Mouse (Mus musculus) hindbrain, embryonic 13.5 days (tissue): ENCODE measurements around the gene Ptch1. TPM values are rescaled to one million over a fixed set of nuclear protein-coding genes. Genes with fewer than 3 reads are reported as not detected.

Experiments
- ATAC-seq: fragments of 200-750 bp; cut with Nextera tagmentation; 2 replicates; pipeline ENCODE4 v1.8.0; 2017; ENCODE audit warnings: moderate TSS enrichment; ENCODE audit not compliant: low FRiP score
- H3K27ac ChIP-seq: fragments of 300-500 bp; sonication (generic); 2 replicates; pipeline ENCODE4 v1.5.1; 2015; ENCODE audit warnings: inconsistent platforms, mild to moderate bottlenecking, moderate library complexity
- H3K27me3 ChIP-seq: fragments of 300-500 bp; sonication (generic); 2 replicates; pipeline ENCODE4 v1.6.1; 2015; ENCODE audit warnings: mild to moderate bottlenecking, inconsistent platforms
- H3K36me3 ChIP-seq: fragments of 300-500 bp; sonication (generic); 2 replicates; pipeline ENCODE4 v1.6.1; 2015; ENCODE audit warnings: mild to moderate bottlenecking, inconsistent platforms
- H3K4me1 ChIP-seq: fragments of 300-500 bp; sonication (generic); replicated peaks from 2 replicates; pipeline ENCODE4 v1.6.1; 2015; ENCODE audit warnings: inconsistent platforms
- H3K4me2 ChIP-seq: fragments of 300-500 bp; sonication (generic); 2 replicates; pipeline ENCODE4 v1.6.1; 2015; ENCODE audit warnings: inconsistent platforms, mild to moderate bottlenecking, moderate library complexity
- H3K4me3 ChIP-seq: fragments of 300-500 bp; sonication (generic); 2 replicates; pipeline ENCODE4 v1.5.1; 2015; ENCODE audit warnings: mild to moderate bottlenecking, inconsistent platforms
- H3K9ac ChIP-seq: fragments of 300-500 bp; sonication (generic); 2 replicates; pipeline ENCODE4 v1.6.1; 2015; ENCODE audit warnings: mild to moderate bottlenecking, inconsistent platforms
- H3K9me3 ChIP-seq: fragments of 300-500 bp; sonication (generic); 2 replicates; pipeline ENCODE4 v1.6.1; 2016; ENCODE audit warnings: inconsistent platforms
- WGBS: fragments of 180-500 bp; shearing (Covaris S2); methylation state at CpG from one replicate; pipeline ENCODE4 v1.1.7; 2015; 5-methylcytosine and 5-hydroxymethylcytosine counted together
- polyA plus RNA-seq: library from polyadenylated mRNA; unstranded; fragments of >200 nt; fragmentation: Nextera tagmentation; extraction: Ambion mirVana; gene quantifications from 2 replicates; pipeline ENCODE4 v1.2.1, GENCODE M21; 2015

Ptch1 gene
- 18.0 and 19.2 TPM in 2 replicates for polyA plus RNA-seq

GRCm38 (mm10) chr13:63573256-63573835 lies at the start of gene Ptch1:
Ptch1 (minus strand) TSS chr13:63573598.
- peak within 1 kb of the TSS; percentile 77 for H3K4me3 ChIP-seq
- H3K27ac ChIP-seq, result peak within 1 kb of the TSS; percentile 94
- ATAC-seq, result peak; percentile 55
- peak within 1 kb of the TSS; percentile 93 for H3K9ac ChIP-seq
- no peaks in the 10 kb centered on the region for H3K9me3 ChIP-seq
- H3K4me1 ChIP-seq, result peaks cover 44% of the 10 kb centered on the region
- peak within 1 kb of the TSS; percentile 97 for H3K4me2 ChIP-seq
- H3K36me3 ChIP-seq, result no peaks in the 10 kb centered on the region
- peaks cover 59% of the 10 kb centered on the region for H3K27me3 ChIP-seq
- WGBS, result under 1% methylated on average over 41 of the region's 44 CpGs

GRCm38 (mm10) chr13:63621301-63621700 lies 47.9 kb upstream of the Ptch1 start:
- H3K36me3 ChIP-seq, result no peaks in the 10 kb centered on the region
- H3K9ac ChIP-seq, result no peak overlapping the region
- H3K27me3 ChIP-seq, result no peaks in the 10 kb centered on the region
- no peak for ATAC-seq
- no peak overlapping the region for H3K4me3 ChIP-seq
- no peak overlapping the region for H3K27ac ChIP-seq
- H3K4me1 ChIP-seq, result no peaks in the 10 kb centered on the region
- H3K4me2 ChIP-seq, result no peak overlapping the region
- 68% methylated on average over 3 of the region's 3 CpGs for WGBS
- no peaks in the 10 kb centered on the region for H3K9me3 ChIP-seq

- Histone ChIP-seq H3K27ac (no peak overlapping the region), H3K4me2 (no peak overlapping the region), H3K4me3 (no peak overlapping the region), H3K27me3 (0 out of 2 replicates have a peak, but pooled peaks cover 3% of the 10 kb centered on the region), H3K4me1 (peaks cover 10% of the 10 kb centered on the region; the same call in 1 of the 2 replicates), H3K9ac (no peak overlapping the region), H3K9me3 (no peaks in the 10 kb centered on the region), H3K36me3 (no peaks in the 10 kb centered on the region)
- ATAC-seq, result no peak
- WGBS, result 63% methylated on average over 2 of the region's 2 CpGs
These were observed 39.8 kb upstream of the Ptch1 start for GRCm38 (mm10) chr13:63613201-63613600.

- Histone ChIP-seq H3K27ac (no peak overlapping the region), H3K27me3 (0 out of 2 replicates have a peak, but pooled peaks cover 3% of the 10 kb centered on the region), H3K36me3 (no peaks in the 10 kb centered on the region), H3K9me3 (no peaks in the 10 kb centered on the region), H3K4me2 (no peak overlapping the region), H3K9ac (no peak overlapping the region), H3K4me3 (no peak overlapping the region), H3K4me1 (peaks cover 10% of the 10 kb centered on the region; the same call in 1 of the 2 replicates)
- WGBS, result 47% methylated on average over 10 of the region's 10 CpGs
- ATAC-seq, result no peak
These were observed 36.3 kb upstream of the Ptch1 start for GRCm38 (mm10) chr13:63609734-63610133.

GRCm38 (mm10) chr13:63597593-63597992 lies 24.2 kb upstream of the Ptch1 start:
- H3K27ac ChIP-seq, result no peak overlapping the region
- no peaks in the 10 kb centered on the region for H3K36me3 ChIP-seq
- peak; percentile 61; the same call in 1 of the 2 replicates for ATAC-seq
- H3K27me3 ChIP-seq, result no peaks in the 10 kb centered on the region
- H3K4me2 ChIP-seq, result no peak overlapping the region
- no peaks in the 10 kb centered on the region for H3K9me3 ChIP-seq
- H3K4me3 ChIP-seq, result no peak overlapping the region
- WGBS, result 56% methylated on average over 3 of the region's 3 CpGs
- H3K4me1 ChIP-seq, result 0 out of 2 replicates have a peak, but pooled peaks cover 5% of the 10 kb centered on the region
- H3K9ac ChIP-seq, result no peak overlapping the region

- H3K27ac ChIP-seq, result no peak overlapping the region
- no peaks in the 10 kb centered on the region for H3K9me3 ChIP-seq
- no peaks in the 10 kb centered on the region for H3K36me3 ChIP-seq
- H3K27me3 ChIP-seq, result no peaks in the 10 kb centered on the region
- no peak for ATAC-seq
- 74% methylated on average over 7 of the region's 7 CpGs for WGBS
- H3K4me1 ChIP-seq, result 0 out of 2 replicates have a peak, but pooled peaks cover 5% of the 10 kb centered on the region
- H3K9ac ChIP-seq, result no peak overlapping the region
- H3K4me2 ChIP-seq, result no peak overlapping the region
- H3K4me3 ChIP-seq, result no peak overlapping the region
These were observed 22.5 kb upstream of the Ptch1 start for GRCm38 (mm10) chr13:63595869-63596268.

GRCm38 (mm10) chr13:63593469-63594050 lies 20.2 kb upstream of the Ptch1 start:
- no peaks in the 10 kb centered on the region for H3K36me3 ChIP-seq
- WGBS, result 55% methylated on average over 13 of the region's 13 CpGs
- H3K27me3 ChIP-seq, result 0 out of 2 replicates have a peak, but pooled peaks cover 3% of the 10 kb centered on the region
- no peak overlapping the region for H3K27ac ChIP-seq
- H3K9ac ChIP-seq, result no peak overlapping the region
- H3K9me3 ChIP-seq, result no peaks in the 10 kb centered on the region
- 0 out of 2 replicates have a peak, but pooled peaks cover 5% of the 10 kb centered on the region for H3K4me1 ChIP-seq
- ATAC-seq, result no peak
- H3K4me2 ChIP-seq, result no peak overlapping the region
- no peak overlapping the region for H3K4me3 ChIP-seq

GRCm38 (mm10) chr13:63592755-63593154 lies 19.4 kb upstream of the Ptch1 start:
- H3K4me2 ChIP-seq, result no peak overlapping the region
- no peaks in the 10 kb centered on the region for H3K9me3 ChIP-seq

GRCm38 (mm10) chr13:63574601-63575000 lies 1.2 kb upstream of the Ptch1 start:
- no peaks in the 10 kb centered on the region for H3K9me3 ChIP-seq
- no peak overlapping the region for H3K9ac ChIP-seq
- 63% methylated on average over 4 of the region's 4 CpGs for WGBS
- ATAC-seq, result no peak
- peaks cover 31% of the 10 kb centered on the region for H3K4me1 ChIP-seq
- no peak overlapping the region for H3K4me3 ChIP-seq
- no peak overlapping the region for H3K27ac ChIP-seq
- H3K4me2 ChIP-seq, result no peak overlapping the region
- H3K36me3 ChIP-seq, result no peaks in the 10 kb centered on the region
- peaks cover 47% of the 10 kb centered on the region for H3K27me3 ChIP-seq

More at GRCm38 (mm10) chr13:63592755-63593154, 19.4 kb upstream of the Ptch1 start:
- Histone ChIP-seq H3K4me1 (0 out of 2 replicates have a peak, but pooled peaks cover 4% of the 10 kb centered on the region), H3K4me3 (no peak overlapping the region), H3K27ac (no peak overlapping the region), H3K9ac (no peak overlapping the region), H3K27me3 (0 out of 2 replicates have a peak, but pooled peaks cover 3% of the 10 kb centered on the region), H3K36me3 (no peaks in the 10 kb centered on the region)
- no peak for ATAC-seq
- 87% methylated on average over 5 of the region's 5 CpGs for WGBS

GRCm38 (mm10) chr13:63572453-63573255 lies 744 bp downstream of the Ptch1 start:
- Histone ChIP-seq H3K27ac (peak overlapping the region; percentile 94), H3K27me3 (peaks cover 59% of the 10 kb centered on the region), H3K36me3 (no peaks in the 10 kb centered on the region), H3K4me3 (peak overlapping the region; percentile 77), H3K4me2 (peak overlapping the region; percentile 97), H3K9ac (peak overlapping the region; percentile 93), H3K4me1 (peaks cover 46% of the 10 kb centered on the region), H3K9me3 (no peaks in the 10 kb centered on the region)
- under 1% methylated on average over 67 of the region's 67 CpGs for WGBS
- peak; percentile 46 for ATAC-seq

- WGBS, result 2% methylated on average over 12 of the region's 12 CpGs
- Histone ChIP-seq H3K9me3 (no peaks in the 10 kb centered on the region), H3K4me3 (peak overlapping the region; percentile 77), H3K4me1 (peaks cover 46% of the 10 kb centered on the region), H3K27me3 (peaks cover 59% of the 10 kb centered on the region), H3K36me3 (no peaks in the 10 kb centered on the region), H3K27ac (peak overlapping the region; percentile 94), H3K4me2 (peak overlapping the region; percentile 97), H3K9ac (peak overlapping the region; percentile 93)
- ATAC-seq, result no peak; the same call in 1 of the 2 replicates
These were observed 1.3 kb downstream of the Ptch1 start for GRCm38 (mm10) chr13:63572111-63572452.

GRCm38 (mm10) chr13:63570456-63570855 lies 2.9 kb downstream of the Ptch1 start:
- H3K9me3 ChIP-seq, result no peaks in the 10 kb centered on the region
- peak overlapping the region; percentile 30; the same call in 1 of the 2 replicates for H3K9ac ChIP-seq
- H3K4me2 ChIP-seq, result peak overlapping the region; percentile 97
- peaks cover 46% of the 10 kb centered on the region for H3K27me3 ChIP-seq
- H3K36me3 ChIP-seq, result no peaks in the 10 kb centered on the region
- no peak overlapping the region for H3K27ac ChIP-seq
- H3K4me3 ChIP-seq, result peak overlapping the region; percentile 77
- ATAC-seq, result no peak
- H3K4me1 ChIP-seq, result peaks cover 51% of the 10 kb centered on the region
